Mouse (Mus musculus): ENCODE data around the gene Stx8.

The Stx8 gene

GRCm38 (mm10) chr11:68199801-68200423, 233.9 kb downstream of the Stx8 start:
- ATAC-seq (ENCODE audit: low TSS enrichment) = no peak

- no peak for ATAC-seq (ENCODE audit: low TSS enrichment)
Measured at GRCm38 (mm10) chr11:68200500-68200899, 234.5 kb downstream of the Stx8 start.

DNA sequence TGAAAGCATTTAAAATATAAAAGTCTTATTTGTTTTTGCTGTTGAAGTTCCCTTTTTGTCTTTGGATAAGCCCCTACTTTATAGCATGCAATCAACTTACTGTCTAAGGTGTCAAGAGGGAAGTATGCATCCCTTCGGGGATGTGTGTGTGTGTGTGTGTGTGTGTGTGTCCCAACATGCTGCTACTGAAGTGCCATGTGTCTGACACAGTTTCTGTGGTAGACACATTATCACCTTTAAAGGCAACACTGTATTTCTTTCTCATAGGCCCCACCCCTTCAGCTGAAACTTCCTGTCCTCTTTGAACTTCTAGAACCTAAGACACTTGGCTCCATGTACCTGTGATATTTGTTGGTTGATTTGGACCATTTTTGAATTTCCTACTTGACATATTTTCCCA, 235.1 kb downstream of the Stx8 start:
- no peak for ATAC-seq (ENCODE audit: low TSS enrichment)

DNA sequence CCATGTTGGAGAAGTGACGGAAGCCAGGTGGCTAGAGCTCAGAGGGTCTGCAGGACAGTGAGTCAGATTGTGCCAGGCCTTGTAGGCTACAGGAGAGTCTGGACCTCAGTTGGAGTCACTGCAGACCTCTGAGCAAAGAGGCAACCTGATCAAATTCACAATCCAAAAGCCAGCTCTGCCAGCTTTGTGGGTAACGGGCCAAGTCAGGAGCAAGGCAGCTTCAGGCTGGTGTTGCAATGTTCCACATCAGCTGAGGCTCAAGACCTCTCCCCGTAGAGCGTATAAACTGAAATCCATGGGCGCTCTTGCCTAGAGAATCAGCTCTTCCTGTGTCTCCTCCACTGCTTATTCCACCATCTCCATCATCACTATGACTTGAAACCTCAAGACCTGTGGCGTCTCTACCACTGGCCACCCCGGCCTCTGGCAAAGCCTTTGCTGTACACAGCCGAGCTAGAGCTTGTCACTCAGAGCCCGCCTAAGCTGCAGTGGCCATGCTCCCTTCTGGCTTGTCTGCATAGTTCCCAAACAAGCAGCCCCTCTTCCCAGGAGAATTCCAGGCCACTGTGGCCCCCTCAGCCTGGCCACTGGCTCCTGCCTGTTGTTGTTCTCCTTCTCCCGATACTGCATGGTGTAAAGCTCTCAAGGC, 235.9 kb downstream of the Stx8 start:
- ATAC-seq (ENCODE audit: low TSS enrichment) = no peak

DNA sequence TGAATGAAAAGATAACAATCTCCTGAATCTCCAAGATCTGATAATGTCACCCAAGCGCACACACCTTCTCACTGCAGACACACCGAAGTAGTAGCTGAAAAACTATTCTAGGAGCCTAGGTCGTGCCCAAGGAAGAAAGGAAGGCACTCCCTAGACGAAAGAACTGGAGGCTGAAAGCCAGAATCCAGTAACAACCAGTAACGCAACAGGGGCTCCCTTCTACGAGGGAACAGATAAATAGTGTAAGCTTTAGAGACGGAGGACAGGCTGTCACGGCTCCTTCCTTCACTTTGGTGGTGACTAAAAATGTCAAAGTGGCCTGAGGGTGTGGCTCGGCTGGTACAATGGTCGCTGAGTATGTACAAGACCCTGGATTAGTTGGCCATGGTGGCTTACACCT, 236.6 kb downstream of the Stx8 start:
- ATAC-seq (ENCODE audit: low TSS enrichment) = no peak

GRCm38 (mm10) chr11:68203658-68204315, 237.8 kb downstream of the Stx8 start:
- no peak for ATAC-seq (ENCODE audit: low TSS enrichment)

GRCm38 (mm10) chr11:68204407-68204806, 238.4 kb downstream of the Stx8 start:
- no peak for ATAC-seq (ENCODE audit: low TSS enrichment)

DNA sequence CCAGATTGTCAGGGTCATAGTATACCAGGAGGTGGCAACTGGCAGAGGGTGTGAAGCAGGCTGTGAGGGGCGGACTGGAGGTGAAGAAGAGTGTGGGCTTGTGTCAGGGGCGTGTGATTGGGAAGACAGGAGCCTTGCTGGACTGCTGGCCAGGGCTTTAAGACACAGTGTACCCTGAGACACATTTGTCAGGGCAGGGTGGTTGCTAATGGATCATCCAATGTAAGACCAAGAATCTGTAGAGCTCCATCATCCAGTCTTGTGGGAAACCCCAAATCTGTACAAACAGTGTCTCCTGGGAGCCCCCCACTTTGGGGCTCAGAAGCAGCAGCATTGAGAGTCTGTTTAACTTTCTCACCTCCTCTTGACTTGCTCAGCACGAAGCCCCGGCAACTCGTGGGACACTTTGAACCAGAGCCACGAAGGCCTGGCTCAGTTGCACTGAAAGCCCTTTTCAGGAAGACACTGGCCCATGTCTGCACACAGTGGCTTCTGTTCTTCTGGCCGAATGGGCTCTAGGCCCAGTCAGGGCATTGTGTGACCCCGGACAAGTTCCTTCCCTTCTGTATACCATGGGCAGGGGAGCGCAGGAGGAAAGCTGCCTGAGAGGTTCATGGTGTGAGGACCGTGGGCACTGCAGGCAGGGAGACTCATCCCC, 239.7 kb downstream of the Stx8 start:
- ATAC-seq (ENCODE audit: low TSS enrichment) = no peak

GRCm38 (mm10) chr11:68208023-68208422, 242.0 kb downstream of the Stx8 start:
- ATAC-seq (ENCODE audit: low TSS enrichment) = no peak

GRCm38 (mm10) chr11:68208582-68208981, 242.6 kb downstream of the Stx8 start:
- no peak for ATAC-seq (ENCODE audit: low TSS enrichment)

GRCm38 (mm10) chr11:68209506-68209905, 243.5 kb downstream of the Stx8 start:
- no peak for ATAC-seq (ENCODE audit: low TSS enrichment)

GRCm38 (mm10) chr11:68210714-68211113, 244.7 kb downstream of the Stx8 start:
- ATAC-seq (ENCODE audit: low TSS enrichment) = no peak

- ATAC-seq (ENCODE audit: low TSS enrichment) = no peak
Measured at GRCm38 (mm10) chr11:68211924-68212578, 246.1 kb downstream of the Stx8 start.

DNA sequence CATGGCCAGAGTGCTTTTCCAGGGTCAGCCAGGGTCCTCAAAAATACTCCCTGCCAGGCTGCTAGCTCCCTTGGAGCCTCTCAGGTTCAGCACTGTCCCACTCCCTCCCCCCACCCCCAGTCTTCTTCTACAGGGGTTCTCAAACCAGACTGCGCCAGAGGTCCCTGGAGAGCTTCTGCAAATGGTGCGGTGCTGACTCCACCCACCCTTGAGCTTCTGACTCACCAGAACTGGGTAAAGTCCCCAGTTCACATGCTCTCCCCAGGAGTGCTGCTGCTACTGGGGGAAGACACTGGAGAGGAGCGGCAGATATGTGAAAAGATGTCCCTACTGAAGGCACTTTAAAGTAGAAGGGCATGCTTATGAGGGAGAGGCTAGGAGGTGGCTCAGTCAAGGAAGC, 247.9 kb downstream of the Stx8 start:
- ATAC-seq (ENCODE audit: low TSS enrichment) = no peak

GRCm38 (mm10) chr11:68214496-68215205, 248.7 kb downstream of the Stx8 start:
- ATAC-seq (ENCODE audit: low TSS enrichment) = no peak

DNA sequence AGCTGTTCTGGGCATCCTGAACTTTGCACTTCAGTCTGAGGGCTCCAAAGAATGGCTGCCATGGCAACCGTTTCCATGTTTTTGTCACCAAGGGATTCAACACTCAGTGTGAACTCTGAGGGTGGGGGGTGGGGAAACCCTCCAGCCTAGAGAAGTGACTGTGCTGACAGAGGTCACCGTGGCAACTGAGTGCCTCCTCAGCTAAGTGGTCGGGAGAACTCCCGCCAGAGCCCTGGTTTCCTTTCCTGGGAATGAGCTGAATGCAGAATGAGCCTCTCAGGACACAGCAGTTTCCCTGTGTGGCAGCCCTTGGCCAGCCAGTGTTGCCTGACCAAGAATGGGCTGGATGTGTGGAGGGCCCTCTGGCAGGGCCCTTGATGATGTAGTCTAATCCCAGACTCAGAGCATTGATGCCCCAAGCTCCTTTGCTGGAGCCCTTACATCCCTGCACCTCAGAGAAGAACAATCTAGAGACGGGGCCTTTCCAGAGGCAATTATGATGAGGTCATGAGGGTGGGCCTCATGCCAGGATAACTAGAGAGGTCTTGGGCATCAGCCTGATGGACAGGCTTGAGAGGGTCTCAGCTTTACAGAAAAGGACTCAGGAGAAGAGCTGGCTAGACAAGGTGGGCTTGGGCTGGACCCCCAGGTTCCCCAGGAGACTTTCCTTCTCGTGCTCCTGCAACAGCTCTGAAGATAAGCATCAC, 249.4 kb downstream of the Stx8 start:
- ATAC-seq (ENCODE audit: low TSS enrichment) = no peak

GRCm38 (mm10) chr11:68216041-68216440, 250.0 kb downstream of the Stx8 start:
- ATAC-seq (ENCODE audit: low TSS enrichment) = no peak

GRCm38 (mm10) chr11:68220733-68221132, 254.7 kb downstream of the Stx8 start:
- ATAC-seq (ENCODE audit: low TSS enrichment) = no peak

DNA sequence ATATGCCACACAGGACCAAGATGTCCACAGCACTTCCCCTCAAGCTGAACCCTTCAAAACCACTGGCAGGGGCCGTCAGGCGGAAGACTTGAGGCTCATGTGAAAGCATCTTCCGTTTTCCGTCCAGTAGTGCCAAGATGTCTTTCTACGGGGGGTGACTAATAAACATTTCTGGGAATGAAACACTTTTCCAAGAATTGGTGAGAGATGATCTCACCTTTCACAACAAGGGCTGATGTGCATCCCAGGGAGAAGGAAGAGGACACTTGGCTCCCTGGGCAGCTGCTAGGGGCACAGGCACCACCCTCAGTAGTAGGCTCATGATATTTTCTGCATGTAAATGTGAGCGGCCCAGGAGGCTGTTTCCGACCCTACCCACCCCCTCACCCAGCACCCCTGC, 256.2 kb downstream of the Stx8 start:
- ATAC-seq (ENCODE audit: low TSS enrichment) = no peak

DNA sequence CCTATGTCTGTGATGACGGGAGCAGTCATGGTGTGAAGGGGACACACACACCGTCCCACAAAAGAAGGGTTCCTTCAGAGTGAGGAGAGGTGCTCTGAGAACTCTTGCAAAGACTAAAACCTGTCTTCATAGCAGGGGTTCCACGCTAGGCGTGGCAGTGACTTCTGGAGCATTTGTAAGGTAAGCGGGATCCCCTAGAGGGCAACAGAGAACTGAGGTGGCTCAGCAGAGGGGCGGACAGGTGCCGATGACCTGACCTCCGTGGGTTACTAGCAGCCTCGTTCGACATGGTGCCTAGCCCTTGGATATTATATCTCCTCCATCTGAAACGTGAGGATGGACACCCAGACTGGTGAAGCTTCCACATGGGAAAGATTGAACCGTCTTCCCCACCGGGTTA, 257.1 kb downstream of the Stx8 start:
- no peak for ATAC-seq (ENCODE audit: low TSS enrichment)

DNA sequence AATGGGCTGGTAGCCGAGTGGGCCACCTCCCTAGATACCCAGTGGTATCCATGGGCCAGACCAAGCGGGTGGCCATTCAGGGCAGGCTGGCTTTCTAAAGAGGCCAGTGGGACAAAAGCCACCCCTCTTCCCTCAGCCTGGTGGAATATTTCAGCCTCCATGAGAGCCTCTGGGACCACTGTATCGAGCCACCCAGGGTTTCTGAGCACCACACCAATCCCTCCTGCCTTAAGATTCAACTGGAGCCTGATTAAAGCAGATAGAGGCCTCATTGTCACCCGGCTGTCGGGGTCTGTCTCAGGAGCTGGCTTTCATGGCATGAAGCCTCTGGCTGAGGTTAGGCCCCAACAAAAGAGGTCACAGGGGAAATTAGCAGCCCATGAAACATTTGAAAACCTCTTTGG, 260.7 kb downstream of the Stx8 start:
- ATAC-seq (ENCODE audit: low TSS enrichment) = no peak
